Mouse (Mus musculus): ENCODE data around the gene Cdca3. TPM values are rescaled to one million over a fixed set of nuclear protein-coding genes. Genes with fewer than 3 reads are reported as not detected.
A peak's percentile ranks its signal among the peaks of the same experiment; 100 is the strongest.
"Not testable (repeated sequence)": the region's sequence is repeated elsewhere in the genome, so short reads cannot be mapped to it uniquely, and the experiment has no call there.

Cdca3 gene
- total RNA-seq, 2 experiments from 2014 or later: 1.5 to 1.8 TPM

GRCm38 (mm10) chr6:124828101-124828592 lies 1.2 kb upstream of the Cdca3 start:
- DNase-seq (ENCODE audit: low spot score in 2 of 2): no peak

GRCm38 (mm10) chr6:124829799-124830700 lies 703 bp downstream of the Cdca3 start:
- intact Hi-C loops (cut with DNase I): no loop called here
- DNase-seq (ENCODE audit: low spot score in 2 of 2): peak; percentile 90 to 92

More at GRCm38 (mm10) chr6:124828101-124828592, 1.2 kb upstream of the Cdca3 start:
- intact Hi-C loops (cut with DNase I): no loop called here

- DNase-seq (ENCODE audit: low spot score in 2 of 2); intact Hi-C loops (cut with DNase I): not testable (repeated sequence)
These were observed 1.9 kb downstream of the Cdca3 start for GRCm38 (mm10) chr6:124831199-124831598.

GRCm38 (mm10) chr6:124831649-124832048 lies 2.3 kb downstream of the Cdca3 start:
- no peak for DNase-seq (ENCODE audit: low spot score in 2 of 2)
- intact Hi-C loops (cut with DNase I): no loop called here

GRCm38 (mm10) chr6:124834512-124835081 lies 5.2 kb downstream of the Cdca3 start:
- DNase-seq (ENCODE audit: low spot score in 2 of 2): no peak
- intact Hi-C loops (cut with DNase I): no loop called here

GRCm38 (mm10) chr6:124835531-124835930 lies 6.2 kb downstream of the Cdca3 start:
- intact Hi-C loops (cut with DNase I): no loop called here
- DNase-seq (ENCODE audit: low spot score in 2 of 2): no peak

- intact Hi-C loops (cut with DNase I): no loop called here
- DNase-seq (ENCODE audit: low spot score in 2 of 2): no peak
These were observed 7.1 kb downstream of the Cdca3 start for GRCm38 (mm10) chr6:124836411-124836810.

- intact Hi-C loops (cut with DNase I): no loop called here
- no peak for DNase-seq (ENCODE audit: low spot score in 2 of 2)
These were observed 10.5 kb downstream of the Cdca3 start for GRCm38 (mm10) chr6:124839805-124840204.

DNA sequence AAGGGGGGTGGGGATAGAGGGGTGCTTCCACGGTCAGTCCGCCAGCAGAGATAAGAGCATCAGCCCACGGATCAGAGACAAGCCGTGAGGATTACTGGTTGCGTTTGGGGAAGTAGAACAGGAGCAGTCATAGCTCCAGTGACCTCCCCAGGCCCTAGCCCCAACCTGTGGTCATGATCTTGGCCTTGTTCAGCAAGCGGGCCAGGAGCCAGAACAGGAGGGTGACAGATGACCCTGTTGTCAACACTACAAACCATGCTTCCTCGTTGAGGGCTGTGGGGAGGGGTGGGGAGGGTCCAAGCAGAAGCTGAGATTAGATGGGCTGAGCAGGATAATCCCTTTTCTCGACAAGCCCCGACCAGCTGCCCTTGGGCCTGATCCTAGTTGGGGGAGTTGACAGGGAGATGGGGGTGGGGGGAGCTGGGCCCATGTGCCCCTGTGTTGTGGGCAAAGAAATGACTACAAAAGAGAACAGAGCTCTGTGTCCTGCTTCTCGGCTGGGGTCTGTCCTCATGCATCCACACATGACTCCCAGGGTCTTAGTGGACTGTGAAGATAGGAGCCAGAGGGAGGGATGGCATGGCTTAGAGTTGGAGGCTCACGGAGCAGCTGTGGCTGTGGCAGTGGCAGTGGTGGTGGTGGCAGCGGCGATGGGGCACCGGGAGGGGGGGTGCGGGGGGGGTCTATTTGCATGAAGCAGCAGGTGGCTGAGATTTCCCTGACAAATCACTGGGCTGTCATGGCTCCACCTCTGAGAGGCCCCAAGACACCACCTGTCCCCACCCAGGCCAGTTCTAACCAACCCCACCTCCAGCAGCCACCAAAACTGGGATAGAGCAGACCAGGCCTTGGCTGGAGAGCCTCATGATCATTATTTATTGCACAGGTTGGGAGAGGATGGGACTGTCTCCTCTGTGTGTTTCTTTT lies 11.2 kb downstream of the Cdca3 start, which contains the start of gene Gnb3:
Gnb3 (minus strand) TSS at position 35 of the 927 bp plus-strand sequence.
- no peak for DNase-seq (ENCODE audit: low spot score in 2 of 2)
- intact Hi-C loops (cut with DNase I): no loop called here

GRCm38 (mm10) chr6:124847305-124847704 lies 18.0 kb downstream of the Cdca3 start:
- peak; percentile 87 to 89 for DNase-seq (ENCODE audit: low spot score in 2 of 2)
- intact Hi-C loops (cut with DNase I): no loop called here

- no peak for DNase-seq (ENCODE audit: low spot score in 2 of 2)
- intact Hi-C loops (cut with DNase I): loop anchor here (10.0 kb wide), 1 partner anchor 234 kb away; no protein-coding TSS in a partner anchor
These were observed 21.2 kb downstream of the Cdca3 start for GRCm38 (mm10) chr6:124850535-124850934.

GRCm38 (mm10) chr6:124854647-124855046 lies 25.3 kb downstream of the Cdca3 start:
- intact Hi-C loops (cut with DNase I): loop anchor here (10.0 kb wide), 1 partner anchor 230 kb away; no protein-coding TSS in a partner anchor
- no peak for DNase-seq (ENCODE audit: low spot score in 2 of 2)

DNA sequence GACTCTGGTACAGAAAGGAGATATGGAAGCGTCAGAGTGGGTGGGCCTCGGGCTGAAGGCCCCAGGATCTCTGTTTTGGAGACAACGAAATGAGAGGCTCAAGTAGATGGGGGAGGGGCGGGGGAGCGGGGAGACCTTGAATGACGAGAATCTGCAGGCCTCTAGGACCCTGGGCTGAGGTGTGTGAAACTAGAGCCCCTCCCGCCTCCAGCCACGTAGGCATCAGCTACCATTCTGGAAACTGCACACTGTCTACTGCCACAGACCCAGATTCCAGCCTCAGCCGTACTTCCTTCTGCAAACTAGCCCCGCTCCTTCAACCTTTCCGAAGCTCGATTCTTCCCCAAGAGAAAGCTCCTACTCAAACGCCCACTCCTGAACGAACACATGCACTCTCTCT lies 27.0 kb downstream of the Cdca3 start:
- intact Hi-C loops (cut with DNase I): loop anchor here (2.0 to 10.0 kb wide), 2 partner anchors 74 to 228 kb away; partner anchors contain the start of gene Mlf2
- DNase-seq (ENCODE audit: low spot score in 2 of 2): peak; percentile 40 to 51

DNA sequence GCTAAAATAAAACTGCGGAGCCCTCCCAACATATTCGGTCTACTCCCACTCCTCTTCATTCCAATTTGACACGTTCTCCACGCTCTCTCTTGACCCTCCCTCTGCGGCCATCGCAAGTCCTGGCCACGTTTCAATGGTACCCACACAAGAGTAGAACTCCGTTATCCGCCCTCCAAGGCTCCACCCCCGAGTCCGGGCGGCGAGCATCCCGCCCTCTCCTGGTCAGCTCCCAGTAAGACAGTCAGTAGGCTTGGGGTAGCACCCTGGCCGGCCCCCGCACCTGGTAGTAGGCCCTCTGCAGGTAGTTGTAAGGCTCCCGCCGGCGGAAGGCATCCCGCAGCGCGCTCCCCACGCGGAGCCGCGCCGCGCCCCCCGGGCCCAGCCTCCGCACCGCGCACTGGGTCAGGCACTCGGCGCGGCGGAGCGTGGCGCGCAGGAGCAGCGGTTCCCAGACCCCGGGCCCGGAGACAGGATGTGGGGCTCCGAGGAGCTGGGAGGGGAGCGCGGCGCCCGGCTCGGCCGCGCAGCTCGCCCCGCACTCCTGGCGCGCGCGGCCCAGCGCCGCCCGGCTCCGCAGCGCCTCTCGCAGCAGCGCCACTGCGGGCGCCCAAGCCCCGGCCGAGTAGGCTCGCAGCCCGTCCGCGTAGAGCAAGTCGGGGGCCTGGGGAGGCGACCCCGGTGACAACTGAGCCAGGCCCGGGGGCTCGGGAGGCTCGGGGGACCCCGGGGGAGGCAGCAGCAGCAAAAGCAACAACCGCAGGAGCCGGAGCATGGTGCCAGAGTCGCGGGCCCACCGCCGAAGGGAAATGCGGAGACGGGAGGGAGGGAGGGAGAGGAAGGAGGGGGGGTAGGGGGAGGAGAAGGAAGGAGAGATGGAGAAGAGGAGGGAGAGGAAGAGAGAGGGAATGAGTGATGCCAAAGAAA lies 27.8 kb downstream of the Cdca3 start, which contains the start of gene P3h3:
P3h3 (minus strand) TSS at position 837 of the 924 bp plus-strand sequence.
- intact Hi-C loops (cut with DNase I): loop anchor here (1.0 to 10.0 kb wide), 3 partner anchors 61 to 228 kb away; partner anchors contain the start of gene Mlf2
- peak; percentile 82 to 87 for DNase-seq (ENCODE audit: low spot score in 2 of 2)

- intact Hi-C loops (cut with DNase I): loop anchor here (1.0 to 10.0 kb wide), 3 partner anchors 60 to 227 kb away; partner anchors contain the start of gene Mlf2
- DNase-seq (ENCODE audit: low spot score in 2 of 2): peak; percentile 34 to 40
These were observed 28.6 kb downstream of the Cdca3 start for GRCm38 (mm10) chr6:124857840-124858530.

GRCm38 (mm10) chr6:124858561-124859318 lies 29.4 kb downstream of the Cdca3 start:
- intact Hi-C loops (cut with DNase I): loop anchor here (10.0 kb wide), 1 partner anchor 226 kb away; no protein-coding TSS in a partner anchor
- no peak for DNase-seq (ENCODE audit: low spot score in 2 of 2)

- intact Hi-C loops (cut with DNase I): loop anchor here (1.0 to 10.0 kb wide), 3 partner anchors 45 to 225 kb away; partner anchors contain the start of gene Eno2
- peak; percentile 85 to 88 for DNase-seq (ENCODE audit: low spot score in 2 of 2)
These were observed 30.4 kb downstream of the Cdca3 start for GRCm38 (mm10) chr6:124859725-124860124.
